Comparison of ENCODE assay signal across 8 mouse cellular contexts in the genomic region with DNA sequence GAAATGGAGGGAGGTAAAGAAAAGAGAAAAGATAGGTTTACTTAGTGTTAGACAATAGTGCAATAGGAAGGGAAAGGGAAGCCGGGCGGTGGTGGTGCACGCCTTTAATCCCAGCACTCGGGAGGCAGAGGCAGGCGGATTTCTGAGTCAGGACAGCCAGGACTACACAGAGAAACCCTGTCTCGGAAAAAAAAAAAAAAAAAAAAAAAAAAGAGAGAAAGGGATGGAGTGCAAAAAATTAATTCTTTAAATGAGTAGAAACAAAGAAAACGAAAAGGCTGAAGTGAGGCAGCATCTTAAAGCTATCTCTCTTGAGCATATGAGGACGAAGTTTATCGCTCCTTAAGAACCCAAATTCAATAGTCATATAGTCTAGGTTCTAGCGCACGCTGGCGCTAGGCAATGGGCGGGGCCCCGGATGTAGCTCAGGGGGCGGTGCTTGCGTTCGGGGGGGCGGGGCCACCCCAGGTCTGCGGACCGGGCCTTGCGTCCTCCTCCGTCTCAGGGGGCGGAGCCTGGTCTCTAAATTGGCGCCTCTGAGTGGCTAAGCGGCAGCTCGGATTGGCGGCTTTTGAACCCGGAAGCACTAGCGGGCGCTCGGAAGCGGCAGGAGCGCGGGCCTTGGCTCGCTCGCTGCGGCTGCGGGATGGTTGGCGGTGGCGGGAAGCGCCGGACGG. TPM values are rescaled to one million over a fixed set of nuclear protein-coding genes. Genes with fewer than 3 reads are reported as not detected.
DNase-seq lines count a peak whose midpoint lies in the region; ATAC-seq lines count a peak whose summit lies in the region.

A gene (plus strand): TSS at position 576 of the 677 bp plus-strand sequence.

- ATAC-seq in inflammation-experienced regulatory T-cells, adult 6 months = peak; percentile 99
- peak; percentile 98 for ATAC-seq in megakaryocyte-erythroid progenitor cell, adult 5-6 weeks (replicated peaks; ENCODE audit: low FRiP score, low TSS enrichment, poor library complexity, severe bottlenecking)

- intact Hi-C loops in gastrocnemius, postnatal 14 days (cut with DNase I; ENCODE audit: low total_unique reads) = no loop called here
- intact Hi-C loops in left cerebral cortex, postnatal 10 days (cut with DNase I) = no loop called here

- peak; percentile 95 to 97 for DNase-seq in adrenal gland, adult (ENCODE audit: inconsistent age in 2 of 2, low spot score in 1 of 2)
- peak; percentile 98 for DNase-seq in embryo, embryonic 10.5 days (ENCODE audit: low spot score)
- DNase-seq in gastrocnemius, postnatal 14 days = peak; percentile 96
- peak; percentile 91 to 98 for DNase-seq in left cerebral cortex, postnatal 10 days (ENCODE audit: extremely low spot score in 1 of 2, low spot score in 2 of 2)
- peak; percentile 93 for DNase-seq in right cerebral cortex, postnatal 25 days
- DNase-seq in urinary bladder, postnatal 4 days (ENCODE audit: low spot score in 2 of 2) = peak; percentile 91 to 95

RNA-seq across cellular contexts. Expression of the gene that starts here (rescaled TPM):
- 1 to 10 TPM; 6.6 to 8.5 TPM for total RNA-seq in gastrocnemius, postnatal 14 days (2021)
- polyA plus RNA-seq in inflammation-experienced regulatory T-cells, adult 6 months (2017; shearing (Covaris generic)) = 10 to 100 TPM; 51.7 to 89.8 (median 56.8) TPM
- total RNA-seq in left cerebral cortex, postnatal 10 days (2021) = 10 to 100 TPM; 42.0 to 49.0 TPM
- 110 and 132 TPM in 2 replicates for total RNA-seq in megakaryocyte-erythroid progenitor cell, adult 5-6 weeks (2014; fragmentation: Nextera tagmentation)
- total RNA-seq in megakaryocyte-erythroid progenitor cell, adult 5-6 weeks (2017) = 136 and 143 TPM in 2 replicates

Comparison
In these comparisons a context has a peak if more than half of its experiments do, and no peak if none do; other contexts are left out.
1. Peak in every context shown above with its lines: DNase-seq and ATAC-seq.
2. RNA of the gene that starts here (total RNA-seq): 110 to 143 TPM in megakaryocyte-erythroid progenitor cell, adult 5-6 weeks and 42.0 to 49.0 TPM in left cerebral cortex, postnatal 10 days; 6.6 to 8.5 TPM in gastrocnemius, postnatal 14 days; every median in the first group is over 4 times any median in the second.